8 mouse cellular contexts compared by ENCODE assay signal in genomic region chr12:58981178-58981661, GRCm38 (mm10). TPM values are rescaled to one million over a fixed set of nuclear protein-coding genes. Genes with fewer than 3 reads are reported as not detected.
A peak's percentile ranks its signal among the peaks of the same experiment; 100 is the strongest.
DNase-seq lines count a peak whose midpoint lies in the region; ATAC-seq and TF ChIP-seq lines count a peak whose summit lies in the region.
"Not testable (repeated sequence)": the region's sequence is repeated elsewhere in the genome, so short reads cannot be mapped to it uniquely, and the experiment has no call there.

No protein-coding gene starts in this region.

- not testable (repeated sequence) for H3K4me2 ChIP-seq in CH12.LX (ENCODE audit: insufficient read depth, low read depth, poor library complexity, severe bottlenecking); heart, embryonic 11.5 days; liver, embryonic 11.5 days
- peak overlapping the region; percentile 23; the same call in 1 of the 2 replicates for H3K4me2 ChIP-seq in liver, embryonic 15.5 days

- peaks cover 4 to 10% of the 10 kb centered on the region in 2 experiments; a peak in 2 of 4 replicates for H3K4me1 ChIP-seq in CH12.LX (ENCODE audit: control insufficient read depth in 1 of 2, insufficient read depth in 2 of 2)
- peaks cover 20% of the 10 kb centered on the region for H3K4me1 ChIP-seq in G1E (ENCODE audit: insufficient read depth, low read depth, low read length)
- not testable (repeated sequence) for H3K4me1 ChIP-seq in heart, embryonic 11.5 days (ENCODE audit: control insufficient read depth, insufficient read depth, low read length); liver, embryonic 11.5 days (replicated peaks; ENCODE audit: control insufficient read depth, insufficient read depth, low read length)
- H3K4me1 ChIP-seq in liver, embryonic 15.5 days (replicated peaks) = peaks cover 13% of the 10 kb centered on the region

- 58% methylated on average over 6 of the region's 6 CpGs for WGBS in heart, embryonic 11.5 days (ENCODE audit: insufficient replicate concordance)
- WGBS in liver, embryonic 11.5 days = 55% methylated on average over 5 of the region's 6 CpGs
- 47% methylated on average over 6 of the region's 6 CpGs for WGBS in liver, embryonic 15.5 days (ENCODE audit: insufficient replicate concordance)

- TF ChIP-seq POLR2A in CH12.LX (IDR thresholded peaks at IDR 0.05; ENCODE audit: low read depth, low read length) = not testable (repeated sequence)

- peaks cover 16 to 43% of the 10 kb centered on the region in 2 experiments for H3K36me3 ChIP-seq in CH12.LX (replicated peaks in 1 of 2; ENCODE audit: control insufficient read depth in 1 of 2, insufficient read depth in 1 of 2, low read length in 1 of 2)
- peaks cover 49% of the 10 kb centered on the region for H3K36me3 ChIP-seq in G1E (replicated peaks)
- H3K36me3 ChIP-seq in heart, embryonic 11.5 days (ENCODE audit: control insufficient read depth, insufficient read depth, low read length) = peaks cover 19% of the 10 kb centered on the region
- H3K36me3 ChIP-seq in liver, embryonic 11.5 days (ENCODE audit: control insufficient read depth, insufficient read depth, low read length) = not testable (repeated sequence)
- peaks cover 47% of the 10 kb centered on the region for H3K36me3 ChIP-seq in liver, embryonic 15.5 days (replicated peaks)

- not testable (repeated sequence) for TF ChIP-seq EP300 in CH12.LX (IDR thresholded peaks at IDR 0.05; ENCODE audit: low read length)

- H3K9ac ChIP-seq in CH12.LX (ENCODE audit: insufficient read depth, low read depth); heart, embryonic 11.5 days (ENCODE audit: low read depth, low read length); liver, embryonic 11.5 days (ENCODE audit: low read depth, low read length); liver, embryonic 15.5 days: not testable (repeated sequence)

- dilution Hi-C loops in CH12.LX (cut with MboI; ENCODE audit: extremely low pct_ligation_motif_present, extremely low pct_unique_long_range_greater_than_20kb, low sequenced_read_pairs) = not testable (repeated sequence)

- not testable (repeated sequence) for H3K27me3 ChIP-seq in CH12.LX (replicated peaks); G1E (ENCODE audit: insufficient read depth, low read length); heart, embryonic 11.5 days (ENCODE audit: control insufficient read depth, insufficient read depth, low read length); liver, embryonic 11.5 days (replicated peaks; ENCODE audit: control insufficient read depth, insufficient read depth, low read length); liver, embryonic 15.5 days

- not testable (repeated sequence) for TF ChIP-seq CTCF in CH12.LX (conservative IDR thresholded peaks at IDR 0.05 in 1 of 2, IDR thresholded peaks at IDR 0.05 in 1 of 2; ENCODE audit: low read depth in 2 of 2, low read length in 2 of 2); G1E (IDR thresholded peaks at IDR 0.05; ENCODE audit: low read depth, low read length)

- peak; percentile 54 for DNase-seq in CH12.LX (ENCODE audit: extremely low read depth)
- peak; percentile 17 for DNase-seq in G1E (ENCODE audit: low spot score)
- DNase-seq in ZHBTc4 (ENCODE audit: low read depth, low spot score) = peak; percentile 85
- DNase-seq in liver, embryonic 11.5 days (ENCODE audit: low spot score) = not testable (repeated sequence)

- TF ChIP-seq RAD21 in CH12.LX (IDR thresholded peaks at IDR 0.05; ENCODE audit: low read depth, low read length) = not testable (repeated sequence)

- not testable (repeated sequence) for H3K4me3 ChIP-seq in CH12.LX (replicated peaks in 1 of 3; ENCODE audit: low read depth in 2 of 3, low read length in 2 of 3, poor library complexity in 1 of 3); G1E (ENCODE audit: low read depth, low read length); heart, embryonic 11.5 days (ENCODE audit: low read depth, low read length); liver, embryonic 11.5 days (ENCODE audit: low read depth, low read length); liver, embryonic 15.5 days (replicated peaks)

- not testable (repeated sequence) for H3K79me2 ChIP-seq in CH12.LX (replicated peaks; ENCODE audit: control insufficient read depth, extremely low read depth, insufficient read depth, poor library complexity, severe bottlenecking)

- peak; percentile 86 for ATAC-seq in G1E (ENCODE audit: extremely low read depth, insufficient number of reproducible peaks, low FRiP score, poor library complexity, severe bottlenecking)
- ATAC-seq in common myeloid progenitor, adult 5-6 weeks (replicated peaks; ENCODE audit: low read depth, poor library complexity, severe bottlenecking) = peak; percentile 60
- peak; percentile 76 for ATAC-seq in heart, embryonic 11.5 days (replicated peaks; ENCODE audit: insufficient number of reproducible peaks, low FRiP score, low TSS enrichment)
- peak; percentile 69 for ATAC-seq in liver, embryonic 11.5 days (replicated peaks; ENCODE audit: low FRiP score)
- ATAC-seq in liver, embryonic 15.5 days (ENCODE audit: insufficient read depth) = peak; percentile 70
- peak; percentile 75 for ATAC-seq in megakaryocyte-erythroid progenitor cell, adult 5-6 weeks (replicated peaks; ENCODE audit: low FRiP score, low TSS enrichment, poor library complexity, severe bottlenecking)

- in situ Hi-C loops in CH12.LX (cut with MboI; ENCODE audit: low pct_ligation_motif_present, low pct_unique_long_range_greater_than_20kb, low sequenced_read_pairs) = not testable (repeated sequence)

- not testable (repeated sequence) for H3K27ac ChIP-seq in CH12.LX (ENCODE audit: insufficient read depth, low read depth); heart, embryonic 11.5 days (ENCODE audit: low read depth, low read length)
- H3K27ac ChIP-seq in liver, embryonic 11.5 days (ENCODE audit: low read depth, low read length) = peak overlapping the region; percentile 32; the same call in 1 of the 2 replicates
- peak overlapping the region; percentile 45; the same call in 1 of the 2 replicates for H3K27ac ChIP-seq in liver, embryonic 15.5 days (replicated peaks)

- not testable (repeated sequence) for H3K9me3 ChIP-seq in CH12.LX (replicated peaks; ENCODE audit: low read length); G1E (replicated peaks); heart, embryonic 11.5 days (replicated peaks; ENCODE audit: control insufficient read depth, low read length); liver, embryonic 11.5 days (ENCODE audit: control insufficient read depth, low read length); liver, embryonic 15.5 days (replicated peaks)

TF ChIP-seq in CH12.LX, 34 proteins besides CTCF, POLR2A, EP300 and RAD21:
- peak; percentile 85 for TF ChIP-seq MAFK (IDR thresholded peaks at IDR 0.05; ENCODE audit: insufficient replicate concordance, low read length)

RNA-seq across cellular contexts. Expression of gene Sec23a, which starts 30.6 kb away (rescaled TPM):
- total RNA-seq in CH12.LX (2012; rRNA removed) = 17.6 and 18.0 TPM in 2 replicates
- total RNA-seq in CH12.LX (2014; rRNA removed) = 24.7 and 26.9 TPM in 2 replicates
- polyA plus RNA-seq in CH12.LX (2012; ENCODE audit: insufficient read length, low read depth) = 10.4 and 12.3 TPM in 2 replicates
- total RNA-seq in G1E (2014; fragmentation: Nextera tagmentation) = 32.7 and 33.7 TPM in 2 replicates
- total RNA-seq in G1E (2017) = 28.2 and 28.3 TPM in 2 replicates
- polyA plus RNA-seq in G1E (2012) = 6.0 and 8.4 TPM in 2 replicates
- 19.0 and 21.7 TPM in 2 replicates for total RNA-seq in common myeloid progenitor, adult 5-6 weeks (2017)
- polyA plus RNA-seq in heart, embryonic 11.5 days (2014; fragmentation: Nextera tagmentation; extraction: Ambion mirVana) = 77.8 and 103 TPM in 2 replicates
- 42.5 and 51.6 TPM in 2 replicates for polyA plus RNA-seq in liver, embryonic 11.5 days (2014; fragmentation: Nextera tagmentation; extraction: Ambion mirVana)
- polyA plus RNA-seq in liver, embryonic 15.5 days (2015; fragmentation: Nextera tagmentation; extraction: Ambion mirVana) = 25.1 and 25.7 TPM in 2 replicates
- total RNA-seq in megakaryocyte-erythroid progenitor cell, adult 5-6 weeks (2014; fragmentation: Nextera tagmentation) = 9.8 and 13.1 TPM in 2 replicates
- total RNA-seq in megakaryocyte-erythroid progenitor cell, adult 5-6 weeks (2017) = 25.9 and 28.0 TPM in 2 replicates

RNA-seq across cellular contexts. Expression of gene Gemin2, which starts 32.0 kb away (rescaled TPM):
- 19.4 and 19.6 TPM in 2 replicates for total RNA-seq in CH12.LX (2012; rRNA removed)
- 36.7 and 40.8 TPM in 2 replicates for total RNA-seq in CH12.LX (2014; rRNA removed)
- 22.3 and 23.8 TPM in 2 replicates for polyA plus RNA-seq in CH12.LX (2012; ENCODE audit: insufficient read length, low read depth)
- 30.4 and 34.8 TPM in 2 replicates for total RNA-seq in G1E (2014; fragmentation: Nextera tagmentation)
- 31.2 and 33.2 TPM in 2 replicates for total RNA-seq in G1E (2017)
- polyA plus RNA-seq in G1E (2012) = 4.6 and 8.0 TPM in 2 replicates
- total RNA-seq in common myeloid progenitor, adult 5-6 weeks (2017) = 20.3 and 20.6 TPM in 2 replicates
- polyA plus RNA-seq in heart, embryonic 11.5 days (2014; fragmentation: Nextera tagmentation; extraction: Ambion mirVana) = 23.2 and 25.4 TPM in 2 replicates
- 33.9 and 36.5 TPM in 2 replicates for polyA plus RNA-seq in liver, embryonic 11.5 days (2014; fragmentation: Nextera tagmentation; extraction: Ambion mirVana)
- 15.7 and 17.7 TPM in 2 replicates for polyA plus RNA-seq in liver, embryonic 15.5 days (2015; fragmentation: Nextera tagmentation; extraction: Ambion mirVana)
- total RNA-seq in megakaryocyte-erythroid progenitor cell, adult 5-6 weeks (2014; fragmentation: Nextera tagmentation) = 26.8 and 41.3 TPM in 2 replicates
- total RNA-seq in megakaryocyte-erythroid progenitor cell, adult 5-6 weeks (2017) = 23.1 and 28.5 TPM in 2 replicates
